In the genomic region with DNA sequence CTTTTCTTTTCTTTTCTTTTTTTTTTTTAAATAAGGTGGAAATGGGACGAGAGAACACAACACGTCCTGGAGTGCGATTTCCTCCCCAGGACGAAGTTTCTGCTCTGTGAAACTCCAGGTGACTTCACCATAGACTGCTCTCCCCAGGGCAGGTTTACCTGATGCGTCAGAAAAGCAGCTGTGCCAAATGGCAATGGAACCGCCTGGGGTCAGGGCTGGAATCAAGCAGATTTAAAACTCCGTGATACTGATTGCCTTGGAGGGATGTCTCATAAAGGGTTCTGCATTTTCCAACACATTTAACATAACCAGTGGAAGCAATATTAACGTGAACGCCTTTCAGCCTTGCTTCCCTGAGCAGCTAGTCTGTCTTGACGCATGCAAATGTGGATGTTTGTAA, we compare ENCODE assay signal across 8 mouse cellular contexts.
DNase-seq lines count a peak whose midpoint lies in the region; ATAC-seq and TF ChIP-seq lines count a peak whose summit lies in the region.

No protein-coding gene starts in this region.

- no peaks in the 10 kb centered on the region for H3K27me3 ChIP-seq in forebrain, postnatal 0 days (ENCODE audit: insufficient read depth, low read length)
- no peaks in the 10 kb centered on the region for H3K27me3 ChIP-seq in limb, embryonic 12.5 days
- 0 out of 2 replicates have a peak, but pooled peaks cover 4% of the 10 kb centered on the region for H3K27me3 ChIP-seq in small intestine, adult 2 months (ENCODE audit: control insufficient read depth, insufficient read depth, low read length)

- TF ChIP-seq POLR2A in lung, adult 2 months (IDR thresholded peaks at IDR 0.05; ENCODE audit: borderline replicate concordance, extremely low read depth, low read depth, low read length) = no peak
- TF ChIP-seq POLR2A in small intestine, adult 2 months (IDR thresholded peaks at IDR 0.05; ENCODE audit: low read depth, low read length) = no peak

- ATAC-seq in forebrain, postnatal 0 days = no peak
- no peak for ATAC-seq in limb, embryonic 12.5 days (ENCODE audit: insufficient number of reproducible peaks, insufficient read depth, low FRiP score, low TSS enrichment, low read depth)
- ATAC-seq in megakaryocyte progenitor cell, adult 5-6 weeks (replicated peaks; ENCODE audit: poor library complexity) = no peak
- ATAC-seq in frontal cortex, adult (ENCODE audit: low TSS enrichment) = no peak

- H3K36me3 ChIP-seq in forebrain, postnatal 0 days (ENCODE audit: insufficient read depth) = no peaks in the 10 kb centered on the region
- no peaks in the 10 kb centered on the region for H3K36me3 ChIP-seq in limb, embryonic 12.5 days
- no peaks in the 10 kb centered on the region for H3K36me3 ChIP-seq in small intestine, adult 2 months (ENCODE audit: control insufficient read depth, insufficient read depth, low read length)

- H3K4me3 ChIP-seq in lung, adult 2 months (replicated peaks; ENCODE audit: extremely low read depth, low read depth, low read length) = no peak overlapping the region
- peak overlapping the region; percentile 65 for H3K4me3 ChIP-seq in forebrain, postnatal 0 days (ENCODE audit: low read depth, low read length)
- peak overlapping the region; percentile 68 for H3K4me3 ChIP-seq in limb, embryonic 12.5 days (replicated peaks)
- peak overlapping the region; percentile 69; the same call in 1 of the 2 replicates for H3K4me3 ChIP-seq in small intestine, adult 2 months (ENCODE audit: low read depth, low read length)

- WGBS in lung, adult 2 months = 22% methylated on average over 10 of the region's 10 CpGs
- 14% methylated on average over 10 of the region's 10 CpGs for WGBS in forebrain, postnatal 0 days
- WGBS in limb, embryonic 12.5 days = 13% methylated on average over 10 of the region's 10 CpGs
- 24% methylated on average over 10 of the region's 10 CpGs for WGBS in small intestine, adult 2 months

- TF ChIP-seq CTCF in lung, adult 2 months (IDR thresholded peaks at IDR 0.05; ENCODE audit: insufficient read depth, low read length) = no peak
- TF ChIP-seq CTCF in forebrain, postnatal 0 days (IDR thresholded peaks at IDR 0.05; ENCODE audit: low read depth) = no peak
- no peak for TF ChIP-seq CTCF in small intestine, adult 2 months (IDR thresholded peaks at IDR 0.05; ENCODE audit: extremely low read depth, insufficient read length, insufficient replicate concordance, low read depth, low read length)

- DNase-seq in lung, adult 2 months = peak; percentile 39
- DNase-seq in lung, postnatal 36 days = no peak
- no peak for DNase-seq in forebrain, postnatal 0 days
- DNase-seq in ovary, postnatal 10 days (ENCODE audit: low spot score) = no peak

- no peak overlapping the region for H3K27ac ChIP-seq in forebrain, postnatal 0 days (ENCODE audit: low read depth, low read length)
- H3K27ac ChIP-seq in limb, embryonic 12.5 days = no peak overlapping the region; the same call in 1 of the 2 replicates
- H3K27ac ChIP-seq in small intestine, adult 2 months (ENCODE audit: insufficient read depth, low read depth, low read length) = no peak overlapping the region

- H3K9me3 ChIP-seq in forebrain, postnatal 0 days (ENCODE audit: low read length) = no peaks in the 10 kb centered on the region
- H3K9me3 ChIP-seq in limb, embryonic 12.5 days = no peaks in the 10 kb centered on the region

- peak overlapping the region; percentile 99 for H3K4me2 ChIP-seq in forebrain, postnatal 0 days (ENCODE audit: low read depth)
- H3K4me2 ChIP-seq in limb, embryonic 12.5 days = peak overlapping the region; percentile 72

- peak overlapping the region; percentile 62 for H3K9ac ChIP-seq in forebrain, postnatal 0 days
- peak overlapping the region; percentile 91 for H3K9ac ChIP-seq in limb, embryonic 12.5 days (replicated peaks)

- peaks cover 12% of the 10 kb centered on the region for H3K4me1 ChIP-seq in lung, adult 2 months (ENCODE audit: control insufficient read depth, insufficient read depth, low read length)
- H3K4me1 ChIP-seq in forebrain, postnatal 0 days (ENCODE audit: insufficient read depth) = no peaks in the 10 kb centered on the region
- peaks cover 27% of the 10 kb centered on the region for H3K4me1 ChIP-seq in limb, embryonic 12.5 days (replicated peaks)
- H3K4me1 ChIP-seq in small intestine, adult 2 months (ENCODE audit: control insufficient read depth, insufficient read depth, insufficient read length, low read length) = no peaks in the 10 kb centered on the region
